Mouse (Mus musculus) testis, adult 2 months (tissue): ENCODE measurements around the gene Ecm2. TPM values are rescaled to one million over a fixed set of nuclear protein-coding genes. Genes with fewer than 3 reads are reported as not detected.
A peak's percentile ranks its signal among the peaks of the same experiment; 100 is the strongest.

Experiments
- H3K27ac ChIP-seq: fragments of 200-500 bp; 2 replicates; pipeline ENCODE4 v1.5.1; 2012; ENCODE audit warnings: low read depth, low read length; ENCODE audit not compliant: control insufficient read depth, insufficient read depth
- H3K27me3 ChIP-seq: fragments of 200-500 bp; 2 replicates; pipeline ENCODE4 v1.6.1; 2012; ENCODE audit warnings: mild to moderate bottlenecking, low read length, moderate library complexity; ENCODE audit not compliant: control insufficient read depth, insufficient read depth
- H3K36me3 ChIP-seq: fragments of 200-500 bp; 2 replicates; pipeline ENCODE4 v1.6.1; 2012; ENCODE audit warnings: mild to moderate bottlenecking, low read length; ENCODE audit not compliant: control insufficient read depth, insufficient read depth
- H3K4me1 ChIP-seq: fragments of 200-500 bp; 2 replicates; pipeline ENCODE4 v1.6.1; 2012; ENCODE audit warnings: low read length; ENCODE audit not compliant: control insufficient read depth, insufficient read depth
- H3K4me3 ChIP-seq: fragments of 200-500 bp; 2 replicates; pipeline ENCODE4 v1.5.1; 2012; ENCODE audit warnings: low read depth, mild to moderate bottlenecking, low read length, moderate library complexity, mixed read lengths; ENCODE audit not compliant: control insufficient read depth
- CTCF ChIP-seq: fragments of 200-500 bp; IDR thresholded peaks from 2 replicates; pipeline ENCODE4 v1.5.1; 2012; ENCODE audit warnings: low read depth, mild to moderate bottlenecking, inconsistent platforms, low read length, moderate library complexity; ENCODE audit not compliant: control insufficient read depth, insufficient read depth, insufficient replicate concordance
- POLR2A ChIP-seq: fragments of 200-500 bp; IDR thresholded peaks from 2 replicates; pipeline ENCODE4 v1.6.1; 2012; ENCODE audit warnings: low read depth, mild to moderate bottlenecking, inconsistent platforms, low read length, moderate library complexity; ENCODE audit not compliant: control insufficient read depth
- polyA plus RNA-seq: library from polyadenylated mRNA; depleted of rRNA; stranded (reverse); fragments of >200 nt; gene quantifications from 2 replicates; pipeline ENCODE4 v1.2.3, GENCODE M21; 2012; rRNA removed

Ecm2 gene
- polyA plus RNA-seq, result 0.42 and 0.96 TPM in 2 replicates

- Histone ChIP-seq H3K4me1 (no peaks in the 10 kb centered on the region), H3K4me3 (no peak within 1 kb of the TSS), H3K36me3 (no peaks in the 10 kb centered on the region), H3K27me3 (no peaks in the 10 kb centered on the region), H3K27ac (peak within 1 kb of the TSS; percentile 73)
- TF ChIP-seq CTCF (no peak), POLR2A (no peak)
Measured at GRCm38 (mm10) chr13:49504510-49504909, at the start of gene Ecm2. Ecm2 (plus strand) TSS chr13:49504810.

- Histone ChIP-seq H3K27me3 (no peaks in the 10 kb centered on the region), H3K36me3 (peaks cover 1% of the 10 kb centered on the region; the same call in 1 of the 2 replicates), H3K27ac (peak overlapping the region; percentile 67), H3K4me1 (no peaks in the 10 kb centered on the region; the same call in 1 of the 2 replicates), H3K4me3 (no peak overlapping the region)
- TF ChIP-seq POLR2A, result no peak
- TF ChIP-seq CTCF, result no peak
Measured at GRCm38 (mm10) chr13:49460276-49460675, 44.3 kb upstream of the Ecm2 start.

- TF ChIP-seq CTCF (no peak), POLR2A (no peak)
Measured at GRCm38 (mm10) chr13:49460692-49461414, 43.8 kb upstream of the Ecm2 start.

GRCm38 (mm10) chr13:49461458-49462132 is 43.0 kb upstream of the Ecm2 start:
- TF ChIP-seq CTCF, result no peak
- TF ChIP-seq POLR2A, result no peak
- H3K27me3 ChIP-seq, result no peaks in the 10 kb centered on the region
- no peaks in the 10 kb centered on the region; the same call in 1 of the 2 replicates for H3K4me1 ChIP-seq
- no peak overlapping the region for H3K4me3 ChIP-seq
- peaks cover 1% of the 10 kb centered on the region; the same call in 1 of the 2 replicates for H3K36me3 ChIP-seq
- H3K27ac ChIP-seq, result peak overlapping the region; percentile 71

More at GRCm38 (mm10) chr13:49460692-49461414, 43.8 kb upstream of the Ecm2 start:
- H3K27ac ChIP-seq, result peak overlapping the region; percentile 71
- peaks cover 1% of the 10 kb centered on the region; the same call in 1 of the 2 replicates for H3K36me3 ChIP-seq
- H3K27me3 ChIP-seq, result no peaks in the 10 kb centered on the region
- no peak overlapping the region for H3K4me3 ChIP-seq
- H3K4me1 ChIP-seq, result no peaks in the 10 kb centered on the region; the same call in 1 of the 2 replicates

- no peak overlapping the region for H3K27ac ChIP-seq
- no peaks in the 10 kb centered on the region for H3K27me3 ChIP-seq
- TF ChIP-seq POLR2A (no peak), CTCF (no peak)
- peaks cover 1% of the 10 kb centered on the region; the same call in 1 of the 2 replicates for H3K36me3 ChIP-seq
- no peak overlapping the region for H3K4me3 ChIP-seq
- no peaks in the 10 kb centered on the region; the same call in 1 of the 2 replicates for H3K4me1 ChIP-seq
Measured at GRCm38 (mm10) chr13:49462921-49463320, 41.7 kb upstream of the Ecm2 start.

GRCm38 (mm10) chr13:49465875-49466274 is 38.7 kb upstream of the Ecm2 start:
- no peak overlapping the region for H3K27ac ChIP-seq
- H3K4me3 ChIP-seq, result no peak overlapping the region
- H3K4me1 ChIP-seq, result no peaks in the 10 kb centered on the region; the same call in 1 of the 2 replicates
- no peaks in the 10 kb centered on the region for H3K36me3 ChIP-seq
- no peaks in the 10 kb centered on the region for H3K27me3 ChIP-seq
- TF ChIP-seq POLR2A (no peak), CTCF (no peak)
